Mouse (Mus musculus) lung, embryonic 16.5 days (tissue): Measurements from ENCODE around the gene 5330417C22Rik. TPM values are rescaled to one million over a fixed set of nuclear protein-coding genes. Genes with fewer than 3 reads are reported as not detected.

ENCODE experiments used
- ATAC-seq: fragments of 200-750 bp; cut with Nextera tagmentation; 2 replicates; pipeline ENCODE4 v1.8.0; 2017; ENCODE audit warnings: low read depth, mild to moderate bottlenecking, moderate library complexity
- H3K27ac ChIP-seq: fragments of 300-500 bp; sonication (generic); 2 replicates; pipeline ENCODE4 v1.5.1; 2014; ENCODE audit warnings: mild to moderate bottlenecking, control low read depth, low read length
- H3K27me3 ChIP-seq: fragments of 300-500 bp; sonication (generic); 2 replicates; pipeline ENCODE4 v1.6.1; 2014; ENCODE audit warnings: low read depth, low read length, mixed read lengths; ENCODE audit not compliant: control insufficient read depth, insufficient read depth
- H3K36me3 ChIP-seq: fragments of 300-500 bp; sonication (generic); 2 replicates; pipeline ENCODE4 v1.6.1; 2014; ENCODE audit warnings: low read length; ENCODE audit not compliant: control insufficient read depth, insufficient read depth
- H3K4me1 ChIP-seq: fragments of 300-500 bp; sonication (generic); replicated peaks from 2 replicates; pipeline ENCODE4 v1.6.1; 2014; ENCODE audit warnings: low read length, mixed read lengths; ENCODE audit not compliant: control insufficient read depth, insufficient read depth
- H3K4me2 ChIP-seq: fragments of 300-500 bp; sonication (generic); 2 replicates; pipeline ENCODE4 v1.6.1; 2014; ENCODE audit warnings: low read depth, low read length, control low read depth
- H3K4me3 ChIP-seq: fragments of 300-500 bp; sonication (generic); 2 replicates; pipeline ENCODE4 v1.5.1; 2014; ENCODE audit warnings: mild to moderate bottlenecking, low read length, control low read depth
- H3K9ac ChIP-seq: fragments of 300-500 bp; sonication (generic); 2 replicates; pipeline ENCODE4 v1.6.1; 2014; ENCODE audit warnings: low read length, control low read depth
- H3K9me3 ChIP-seq: fragments of 300-500 bp; sonication (generic); 2 replicates; pipeline ENCODE4 v1.6.1; 2016; ENCODE audit warnings: low read length; ENCODE audit not compliant: control insufficient read depth
- WGBS: fragments of 180-500 bp; shearing (Covaris S2); extraction: QIAGEN DNeasy Blood & Tissue Kit; methylation state at CpG from one replicate; pipeline ENCODE4 v1.1.7; 2014; 5-methylcytosine and 5-hydroxymethylcytosine counted together
- polyA plus RNA-seq: library from polyadenylated mRNA; unstranded; fragments of >200 nt; fragmentation: Nextera tagmentation; extraction: Ambion mirVana; gene quantifications from 2 replicates; pipeline ENCODE4 v1.2.1, GENCODE M21; 2015

Gene 5330417C22Rik
- polyA plus RNA-seq, 1 experiment from 2014 or later = 19.6 TPM

- 63% methylated on average over 4 of the region's 4 CpGs for WGBS
- Histone ChIP-seq H3K9me3 (no peaks in the 10 kb centered on the region), H3K9ac (no peak overlapping the region), H3K36me3 (no peaks in the 10 kb centered on the region), H3K4me3 (no peak overlapping the region), H3K27me3 (no peaks in the 10 kb centered on the region), H3K27ac (peak overlapping the region; percentile 95), H3K4me2 (no peak overlapping the region), H3K4me1 (peaks cover 14% of the 10 kb centered on the region)
- ATAC-seq = no peak
Observed at GRCm38 (mm10) chr3:108478800-108479199, 57.5 kb downstream of the 5330417C22Rik start.

DNA sequence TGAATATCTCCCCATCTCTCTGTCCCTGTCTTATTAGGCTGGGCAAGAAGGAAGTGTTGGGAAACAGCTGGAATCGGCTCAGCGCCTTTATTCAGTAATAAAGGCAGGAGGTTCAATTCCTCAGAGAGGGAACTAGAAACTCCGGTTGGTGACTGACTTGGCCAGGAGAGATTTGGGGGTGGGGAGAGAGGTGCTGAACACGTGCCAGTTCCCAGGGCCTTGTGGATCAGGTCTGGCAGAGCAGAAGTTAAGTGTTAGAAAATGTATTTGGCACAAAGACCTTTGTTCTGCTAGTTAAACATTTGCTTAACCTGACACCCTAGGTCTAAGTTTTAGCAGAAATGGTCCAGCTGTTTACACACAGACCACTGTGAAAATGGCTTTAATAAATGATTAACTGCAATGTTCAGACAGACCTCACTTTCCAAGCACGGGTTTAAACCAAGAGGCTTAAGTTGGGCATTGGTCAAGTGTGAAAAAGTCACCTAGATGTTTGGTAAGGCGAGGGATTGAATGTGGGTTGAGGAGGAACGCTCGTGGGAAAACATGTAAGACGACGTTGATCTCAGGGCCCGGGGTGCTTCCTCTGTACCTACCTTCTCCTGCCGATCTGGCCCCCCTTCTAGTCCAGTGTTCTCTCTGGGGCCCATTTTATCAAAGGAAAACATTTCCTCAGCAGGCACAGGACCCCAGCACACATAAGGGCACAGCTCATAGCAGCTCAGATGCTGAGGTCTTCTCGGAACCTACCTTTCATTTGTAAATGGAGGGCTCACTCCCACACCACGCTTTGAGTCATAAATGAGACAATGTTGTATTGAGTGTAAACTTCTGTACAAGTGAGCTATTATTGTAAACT, 59.3 kb downstream of the 5330417C22Rik start:
- WGBS = 36% methylated on average over 14 of the region's 14 CpGs
- Histone ChIP-seq H3K4me1 (peaks cover 14% of the 10 kb centered on the region), H3K27me3 (no peaks in the 10 kb centered on the region), H3K9ac (peak overlapping the region; percentile 6; the same call in 1 of the 2 replicates), H3K4me2 (peak overlapping the region; percentile 11; the same call in 1 of the 2 replicates), H3K27ac (peak overlapping the region; percentile 95), H3K9me3 (no peaks in the 10 kb centered on the region), H3K4me3 (no peak overlapping the region), H3K36me3 (no peaks in the 10 kb centered on the region)
- ATAC-seq = peak; percentile 83

DNA sequence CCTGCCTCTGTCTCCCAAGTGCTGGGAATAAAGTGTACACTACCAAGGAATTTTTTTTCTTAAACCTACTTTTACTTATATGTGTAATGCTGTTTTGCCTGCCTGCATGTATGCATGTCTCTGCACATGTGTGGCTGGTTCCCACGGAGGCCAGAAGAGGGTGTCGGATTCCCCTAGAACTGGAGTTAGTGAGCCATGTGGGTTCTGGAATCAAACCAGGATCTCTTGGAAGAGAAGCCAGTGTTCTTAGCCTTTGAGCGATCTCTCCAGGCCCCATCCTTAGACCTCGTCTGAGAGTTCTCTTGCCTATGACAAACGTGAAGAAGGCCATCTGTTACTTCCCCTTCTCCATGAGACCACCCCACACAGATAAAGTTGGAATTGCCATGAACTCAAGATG, 60.8 kb downstream of the 5330417C22Rik start:
- Histone ChIP-seq H3K4me2 (no peak overlapping the region), H3K4me1 (peaks cover 14% of the 10 kb centered on the region), H3K36me3 (no peaks in the 10 kb centered on the region), H3K9ac (no peak overlapping the region), H3K4me3 (no peak overlapping the region), H3K27me3 (no peaks in the 10 kb centered on the region), H3K9me3 (no peaks in the 10 kb centered on the region), H3K27ac (no peak overlapping the region)
- ATAC-seq = no peak
- WGBS = 63% methylated on average over 5 of the region's 5 CpGs

GRCm38 (mm10) chr3:108474969-108475368, 61.4 kb downstream of the 5330417C22Rik start:
- Histone ChIP-seq H3K36me3 (no peaks in the 10 kb centered on the region), H3K4me3 (no peak overlapping the region), H3K9me3 (no peaks in the 10 kb centered on the region), H3K4me1 (peaks cover 12% of the 10 kb centered on the region), H3K27ac (no peak overlapping the region), H3K27me3 (no peaks in the 10 kb centered on the region), H3K9ac (no peak overlapping the region), H3K4me2 (no peak overlapping the region)
- no peak for ATAC-seq
- WGBS = 71% methylated on average over 7 of the region's 7 CpGs

DNA sequence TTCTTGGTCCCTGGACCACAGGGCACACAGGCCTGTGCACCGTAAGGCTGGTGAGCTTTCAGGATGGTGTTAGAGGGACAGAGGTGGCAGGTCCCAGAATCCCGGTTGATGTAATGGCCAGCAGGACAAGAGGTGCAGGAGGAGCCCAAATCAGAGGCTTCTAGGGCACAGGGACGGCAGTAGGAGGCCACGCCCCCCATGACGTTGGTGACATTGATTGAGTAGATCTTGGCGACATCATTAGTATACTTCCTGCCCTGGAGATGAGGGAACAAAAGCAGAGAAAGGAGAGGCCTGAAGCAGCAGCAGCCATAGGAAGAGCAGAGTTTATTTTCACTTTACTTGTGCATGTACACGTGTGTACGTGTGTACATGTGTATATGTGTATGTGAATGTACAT, 68.6 kb downstream of the 5330417C22Rik start:
- Histone ChIP-seq H3K4me2 (no peak overlapping the region), H3K9ac (no peak overlapping the region), H3K4me1 (no peaks in the 10 kb centered on the region), H3K27ac (no peak overlapping the region), H3K27me3 (no peaks in the 10 kb centered on the region), H3K9me3 (no peaks in the 10 kb centered on the region), H3K36me3 (no peaks in the 10 kb centered on the region), H3K4me3 (no peak overlapping the region)
- 39% methylated on average over 8 of the region's 8 CpGs for WGBS
- ATAC-seq = no peak

GRCm38 (mm10) chr3:108466425-108466824, 69.9 kb downstream of the 5330417C22Rik start:
- WGBS = 68% methylated on average over 6 of the region's 6 CpGs
- no peak overlapping the region for H3K4me2 ChIP-seq
- H3K27ac ChIP-seq = no peak overlapping the region
- H3K4me3 ChIP-seq = no peak overlapping the region
- no peaks in the 10 kb centered on the region for H3K27me3 ChIP-seq
- 0 out of 2 replicates have a peak, but pooled peaks have one; percentile 22 for ATAC-seq
- H3K9ac ChIP-seq = no peak overlapping the region
- H3K36me3 ChIP-seq = no peaks in the 10 kb centered on the region
- H3K4me1 ChIP-seq = no peaks in the 10 kb centered on the region
- no peaks in the 10 kb centered on the region for H3K9me3 ChIP-seq

DNA sequence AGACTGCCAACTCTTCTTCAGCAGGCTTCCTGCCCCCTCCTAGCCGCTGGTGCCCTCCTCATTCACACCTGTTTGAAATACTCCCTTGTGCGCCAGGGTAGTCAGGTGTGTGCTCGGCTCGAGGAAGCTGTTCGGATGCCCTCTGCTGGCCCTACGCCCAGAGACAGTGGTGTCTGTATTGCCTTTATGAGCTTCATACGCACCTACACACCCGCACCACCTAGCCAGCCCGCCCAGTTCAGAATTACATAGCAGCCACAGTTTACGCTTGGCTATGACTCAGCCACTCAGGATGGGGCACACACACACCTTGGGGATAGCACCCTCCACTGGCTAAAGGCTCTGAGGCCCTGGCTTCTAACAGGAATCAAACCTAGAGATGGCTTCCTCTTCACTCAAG, 77.5 kb downstream of the 5330417C22Rik start:
- Histone ChIP-seq H3K27me3 (no peaks in the 10 kb centered on the region), H3K4me2 (peak overlapping the region; percentile 34), H3K27ac (no peak overlapping the region), H3K9ac (no peak overlapping the region), H3K4me3 (no peak overlapping the region), H3K9me3 (no peaks in the 10 kb centered on the region), H3K36me3 (no peaks in the 10 kb centered on the region), H3K4me1 (peaks cover 4% of the 10 kb centered on the region; the same call in 1 of the 2 replicates)
- peak; percentile 83 for ATAC-seq
- WGBS = 15% methylated on average over 10 of the region's 10 CpGs

DNA sequence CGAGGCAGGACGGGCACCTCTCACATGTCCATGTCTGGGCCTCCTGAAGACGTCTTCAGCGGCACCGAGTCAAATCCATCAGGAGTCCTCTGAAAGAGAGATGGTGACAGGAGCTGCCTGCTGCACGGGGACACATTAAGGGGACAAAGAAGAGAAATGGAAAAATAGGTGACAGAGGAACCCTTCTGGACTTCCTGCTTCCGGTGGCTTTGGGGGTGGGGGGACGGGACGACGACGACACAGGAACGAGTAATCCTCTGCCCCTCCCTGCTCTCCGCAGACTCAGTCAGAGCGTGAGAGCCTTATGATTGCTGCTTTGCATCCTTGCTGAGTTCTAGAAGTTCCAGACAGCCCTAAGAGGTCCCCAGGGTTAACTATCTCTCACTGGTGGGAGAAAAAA, 78.0 kb downstream of the 5330417C22Rik start:
- Histone ChIP-seq H3K4me2 (peak overlapping the region; percentile 34), H3K9ac (peak overlapping the region; percentile 2; the same call in 1 of the 2 replicates), H3K36me3 (no peaks in the 10 kb centered on the region), H3K27ac (no peak overlapping the region; the same call in 1 of the 2 replicates), H3K4me3 (peak overlapping the region; percentile 2; the same call in 1 of the 2 replicates), H3K4me1 (peaks cover 4% of the 10 kb centered on the region; the same call in 1 of the 2 replicates), H3K9me3 (no peaks in the 10 kb centered on the region), H3K27me3 (no peaks in the 10 kb centered on the region)
- WGBS = 45% methylated on average over 14 of the region's 14 CpGs
- peak; percentile 32 for ATAC-seq

- 53% methylated on average over 1 of the region's 1 CpGs for WGBS
- no peaks in the 10 kb centered on the region for H3K9me3 ChIP-seq
- H3K4me2 ChIP-seq = no peak overlapping the region
- H3K4me3 ChIP-seq = no peak overlapping the region
- H3K27ac ChIP-seq = no peak overlapping the region
- peaks cover 4% of the 10 kb centered on the region; the same call in 1 of the 2 replicates for H3K4me1 ChIP-seq
- no peak for ATAC-seq
- no peaks in the 10 kb centered on the region for H3K27me3 ChIP-seq
- no peaks in the 10 kb centered on the region for H3K36me3 ChIP-seq
- H3K9ac ChIP-seq = no peak overlapping the region
Observed at GRCm38 (mm10) chr3:108454172-108454571, 82.2 kb downstream of the 5330417C22Rik start.
